Mouse (Mus musculus) forebrain, embryonic 10.5 days (tissue): Measurements from ENCODE around the gene Raet1e. TPM values are rescaled to one million over a fixed set of nuclear protein-coding genes. Genes with fewer than 3 reads are reported as not detected.
"Not testable (repeated sequence)": the region's sequence is repeated elsewhere in the genome, so short reads cannot be mapped to it uniquely, and the experiment has no call there.

Source experiments
- DNase-seq: peaks from one replicate; pipeline ENCODE4 v3.0.0-alpha.2; 2017; ENCODE audit warnings: low spot score; ENCODE audit errors: extremely low spot score
- H3K27ac ChIP-seq: fragments of 300-500 bp; sonication (generic); 2 replicates; pipeline ENCODE4 v1.5.1; 2016; ENCODE audit warnings: mild to moderate bottlenecking
- H3K27me3 ChIP-seq: fragments of 300-500 bp; sonication (generic); 2 replicates; pipeline ENCODE4 v1.6.1; 2016; ENCODE audit warnings: mild to moderate bottlenecking; ENCODE audit not compliant: poor library complexity, severe bottlenecking
- H3K36me3 ChIP-seq: fragments of 300-500 bp; sonication (generic); replicated peaks from 2 replicates; pipeline ENCODE4 v1.6.1; 2016; ENCODE audit warnings: mild to moderate bottlenecking, moderate library complexity
- H3K4me1 ChIP-seq: fragments of 300-500 bp; sonication (generic); 2 replicates; pipeline ENCODE4 v1.6.1; 2016
- H3K4me3 ChIP-seq: fragments of 300-500 bp; sonication (generic); 2 replicates; pipeline ENCODE4 v1.5.1; 2016; ENCODE audit warnings: mild to moderate bottlenecking, moderate library complexity
- H3K9me3 ChIP-seq: fragments of 300-500 bp; sonication (generic); 2 replicates; pipeline ENCODE4 v1.6.1; 2016; ENCODE audit warnings: mild to moderate bottlenecking, moderate library complexity
- WGBS: fragments of 180-500 bp; shearing (Covaris S2); methylation state at CpG from one replicate; pipeline ENCODE4 v1.1.7; 2016; 5-methylcytosine and 5-hydroxymethylcytosine counted together
- polyA plus RNA-seq: library from polyadenylated mRNA; unstranded; fragments of >200 nt; fragmentation: Nextera tagmentation; extraction: Ambion mirVana; gene quantifications from 2 replicates; pipeline ENCODE4 v1.2.1, GENCODE M21; 2016

The Raet1e gene
- 9.4 and 9.9 TPM in 2 replicates for polyA plus RNA-seq

- peaks cover 24% of the 10 kb centered on the region for H3K4me1 ChIP-seq
- not testable (repeated sequence) for H3K36me3 ChIP-seq, H3K27ac ChIP-seq, H3K9me3 ChIP-seq
- 1% methylated on average over 48 of the region's 48 CpGs for WGBS
- H3K27me3 ChIP-seq: peaks cover 99% of the 10 kb centered on the region
- H3K4me3 ChIP-seq: peak within 1 kb of the TSS; percentile 53
- DNase-seq: peak; percentile 60
Measured at GRCm38 (mm10) chr10:22158310-22158999, at the start of gene Raet1e, which contains the start of gene H60b. Gene Raet1e (plus strand): TSS chr10:22158569. Gene H60b (plus strand): TSS chr10:22158586.

- Histone ChIP-seq H3K36me3 (peaks cover 7% of the 10 kb centered on the region; the same call in 1 of the 2 replicates), H3K4me1 (0 out of 2 replicates have a peak, but pooled peaks cover 5% of the 10 kb centered on the region), H3K27ac (peak overlapping the region; percentile 80), H3K9me3 (no peaks in the 10 kb centered on the region; the same call in 1 of the 2 replicates), H3K27me3 (0 out of 2 replicates have a peak, but pooled peaks cover 6% of the 10 kb centered on the region), H3K4me3 (peak overlapping the region; percentile 56)
- WGBS: 2% methylated on average over 19 of the region's 19 CpGs
- DNase-seq: peak; percentile 81
Measured at GRCm38 (mm10) chr10:22140665-22141280, 17.6 kb upstream of the Raet1e start.

GRCm38 (mm10) chr10:22142194-22142593 is 16.2 kb upstream of the Raet1e start:
- not testable (repeated sequence) for H3K4me1 ChIP-seq, H3K9me3 ChIP-seq, H3K27ac ChIP-seq, H3K4me3 ChIP-seq, H3K27me3 ChIP-seq
- 86% methylated on average over 1 of the region's 1 CpGs for WGBS
- H3K36me3 ChIP-seq: peaks cover 13% of the 10 kb centered on the region
- DNase-seq: peak; percentile 74

- no peak for DNase-seq
- H3K27me3 ChIP-seq: 0 out of 2 replicates have a peak, but pooled peaks cover 6% of the 10 kb centered on the region
- WGBS: 72% methylated on average over 5 of the region's 5 CpGs
- H3K4me3 ChIP-seq: no peak overlapping the region
- peaks cover 13% of the 10 kb centered on the region for H3K36me3 ChIP-seq
- 0 out of 2 replicates have a peak, but pooled peaks cover 5% of the 10 kb centered on the region for H3K4me1 ChIP-seq
- no peaks in the 10 kb centered on the region; the same call in 1 of the 2 replicates for H3K9me3 ChIP-seq
- H3K27ac ChIP-seq: no peak overlapping the region
Measured at GRCm38 (mm10) chr10:22142926-22143325, 15.4 kb upstream of the Raet1e start.

GRCm38 (mm10) chr10:22148441-22149072 is 9.8 kb upstream of the Raet1e start:
- Histone ChIP-seq H3K4me3 (peak overlapping the region; percentile 79), H3K27me3 (peaks cover 46% of the 10 kb centered on the region), H3K36me3 (peaks cover 13% of the 10 kb centered on the region), H3K4me1 (peaks cover 32% of the 10 kb centered on the region), H3K27ac (peak overlapping the region; percentile 94), H3K9me3 (no peaks in the 10 kb centered on the region; the same call in 1 of the 2 replicates)
- under 1% methylated on average over 50 of the region's 50 CpGs for WGBS
- DNase-seq: peak; percentile 81

GRCm38 (mm10) chr10:22149073-22149690 is 9.2 kb upstream of the Raet1e start, which contains the start of gene E030030I06Rik:
Gene E030030I06Rik (minus strand): TSS chr10:22149270.
- peak; percentile 63 for DNase-seq
- Histone ChIP-seq H3K4me1 (peaks cover 34% of the 10 kb centered on the region), H3K9me3 (no peaks in the 10 kb centered on the region; the same call in 1 of the 2 replicates), H3K36me3 (peaks cover 13% of the 10 kb centered on the region), H3K27me3 (peaks cover 52% of the 10 kb centered on the region), H3K27ac (peak within 1 kb of the TSS; percentile 94), H3K4me3 (peak within 1 kb of the TSS; percentile 79)
- under 1% methylated on average over 37 of the region's 37 CpGs for WGBS

GRCm38 (mm10) chr10:22149691-22150465 is 8.5 kb upstream of the Raet1e start:
- WGBS: under 1% methylated on average over 50 of the region's 50 CpGs
- Histone ChIP-seq H3K4me3 (peak overlapping the region; percentile 79), H3K36me3 (peaks cover 13% of the 10 kb centered on the region), H3K27me3 (peaks cover 59% of the 10 kb centered on the region), H3K9me3 (no peaks in the 10 kb centered on the region; the same call in 1 of the 2 replicates), H3K4me1 (peaks cover 36% of the 10 kb centered on the region), H3K27ac (peak overlapping the region; percentile 94)
- DNase-seq: peak; percentile 58

- WGBS: under 1% methylated on average over 27 of the region's 27 CpGs
Measured at GRCm38 (mm10) chr10:22150593-22150992, 7.8 kb upstream of the Raet1e start.

GRCm38 (mm10) chr10:22151056-22151862 is 7.1 kb upstream of the Raet1e start:
- not testable (repeated sequence) for H3K36me3 ChIP-seq, H3K9me3 ChIP-seq, H3K27ac ChIP-seq, DNase-seq
- Histone ChIP-seq H3K27me3 (peaks cover 73% of the 10 kb centered on the region), H3K4me1 (peaks cover 36% of the 10 kb centered on the region), H3K4me3 (peak overlapping the region; percentile 79)
- 1% methylated on average over 55 of the region's 55 CpGs for WGBS

More at GRCm38 (mm10) chr10:22150593-22150992, 7.8 kb upstream of the Raet1e start:
- peaks cover 36% of the 10 kb centered on the region for H3K4me1 ChIP-seq
- peaks cover 67% of the 10 kb centered on the region for H3K27me3 ChIP-seq
- no peak for DNase-seq
- H3K27ac ChIP-seq: no peak overlapping the region
- no peaks in the 10 kb centered on the region; the same call in 1 of the 2 replicates for H3K9me3 ChIP-seq
- H3K4me3 ChIP-seq: peak overlapping the region; percentile 79
- peaks cover 7% of the 10 kb centered on the region for H3K36me3 ChIP-seq

- not testable (repeated sequence) for H3K9me3 ChIP-seq, H3K36me3 ChIP-seq, H3K4me3 ChIP-seq, DNase-seq, H3K27ac ChIP-seq
- WGBS: 2% methylated on average over 11 of the region's 11 CpGs
- H3K4me1 ChIP-seq: peaks cover 36% of the 10 kb centered on the region
- peaks cover 81% of the 10 kb centered on the region for H3K27me3 ChIP-seq
Measured at GRCm38 (mm10) chr10:22151863-22152640, 6.3 kb upstream of the Raet1e start.
